Mouse (Mus musculus) stomach, postnatal 0 days (tissue): ENCODE measurements at regions not wholly inside any gene's neighbourhood (a gene's known extent, or its start where the extent isn't known, plus 50 kb on each side); places are given as distances from the start of the nearest gene placed in this dataset.

ENCODE experiments used
- CTCF ChIP-seq: IDR thresholded peaks from 2 replicates; pipeline ENCODE4 v1.5.1; 2016; ENCODE audit warnings: antibody characterized with exemption, low read depth, mild to moderate bottlenecking, moderate library complexity
- EP300 ChIP-seq: optimal IDR thresholded peaks from 2 replicates; pipeline ENCODE3; 2016; ENCODE audit warnings: antibody characterized with exemption

DNA sequence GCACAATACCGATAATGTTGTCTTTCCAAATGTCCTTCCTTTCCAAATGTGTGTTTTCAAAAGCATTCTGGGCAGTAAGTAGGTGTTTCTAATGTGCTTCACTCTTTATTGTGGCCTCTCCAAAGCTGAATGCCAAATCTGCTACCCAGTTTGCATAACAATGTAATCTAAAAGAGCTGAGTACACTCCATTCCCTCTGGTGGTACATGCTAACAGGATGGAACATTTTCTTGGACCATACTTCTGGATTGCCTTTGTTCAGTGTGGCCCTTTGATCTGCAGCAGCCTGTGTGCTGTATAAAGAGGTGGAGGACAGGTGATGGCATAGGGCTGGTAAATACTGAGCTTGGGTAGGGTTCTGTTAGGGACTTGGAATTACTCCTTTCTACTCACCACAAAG, 520.3 kb upstream of the Vstm2b start:
- TF ChIP-seq CTCF: no peak
- TF ChIP-seq EP300: no peak
